Mouse (Mus musculus) natural killer cell, adult 2 months (primary cell): Measurements from ENCODE around the gene Prtg.

Source experiments
- DNase-seq, 2 experiments: peaks; one replicate each; pipeline ENCODE4 v3.0.0; 2022; ENCODE audit warnings: low spot score in 2 of 2

Gene Prtg

DNA sequence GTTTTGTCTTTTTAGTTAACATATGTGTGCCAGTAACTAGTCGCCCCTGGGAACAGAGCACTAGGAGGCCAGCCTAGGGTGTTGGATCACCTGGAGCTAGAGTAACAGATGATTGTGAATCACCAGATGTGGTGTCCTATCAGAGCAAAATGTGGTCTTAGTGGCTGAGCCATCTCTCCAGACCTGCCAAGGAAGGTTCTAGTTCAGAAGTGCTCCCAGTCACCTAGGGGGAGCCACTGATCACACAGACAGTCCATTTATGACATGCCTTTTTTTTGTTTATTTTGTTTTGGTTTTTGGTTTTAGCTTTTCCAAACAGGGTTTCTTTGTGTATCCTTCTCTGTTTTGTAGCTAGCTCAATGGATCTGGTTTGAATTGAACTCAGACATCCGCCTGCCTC, 104.7 kb downstream of the Prtg start:
- DNase-seq = no peak

GRCm38 (mm10) chr9:72913551-72913950, 106.9 kb downstream of the Prtg start:
- no peak for DNase-seq

DNA sequence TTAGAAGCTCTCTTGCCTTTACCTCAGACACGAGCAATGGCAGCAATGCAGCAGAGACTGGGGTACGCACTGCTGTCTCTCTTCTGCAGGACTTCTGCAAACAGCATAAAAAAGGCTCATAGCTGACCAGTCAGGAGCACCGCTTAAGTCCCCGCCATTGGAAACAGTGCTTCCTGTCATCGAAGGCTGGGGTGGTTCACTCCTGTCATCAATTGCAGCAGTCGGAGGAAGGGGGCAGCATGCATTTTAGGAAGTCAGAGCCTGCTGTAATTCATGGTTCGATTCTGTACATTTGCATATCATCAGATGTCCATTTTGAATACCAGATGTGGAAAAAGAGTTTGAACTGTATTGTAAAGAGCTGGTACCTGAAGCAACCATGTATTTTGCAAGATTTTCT, 109.1 kb downstream of the Prtg start:
- DNase-seq = no peak

DNA sequence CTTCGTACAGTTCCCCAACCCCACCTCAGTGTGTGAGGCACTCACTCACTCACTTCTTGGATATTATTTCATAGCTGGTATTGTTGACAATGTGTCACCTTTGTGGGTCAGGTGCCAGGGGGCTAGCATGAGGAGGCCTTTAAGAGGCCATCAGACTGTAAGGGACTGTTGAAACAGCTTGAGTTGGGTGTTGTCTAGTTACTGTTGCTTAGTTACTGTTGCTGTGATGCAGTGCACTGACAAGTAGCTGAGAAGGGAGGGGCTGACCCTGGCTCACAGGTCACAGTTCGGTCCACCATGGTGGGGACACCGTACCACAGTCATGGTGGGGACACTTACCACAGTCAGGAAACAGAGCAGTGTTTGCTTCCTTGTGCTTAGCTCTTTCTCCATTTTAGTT, 116.4 kb downstream of the Prtg start:
- no peak for DNase-seq

GRCm38 (mm10) chr9:72925021-72925934, 118.6 kb downstream of the Prtg start, which contains the start of gene Pygo1:
Pygo1 (plus strand) TSS chr9:72925645.
- DNase-seq = no peak

GRCm38 (mm10) chr9:72925935-72926258, 119.2 kb downstream of the Prtg start:
- DNase-seq = no peak

GRCm38 (mm10) chr9:72931166-72931790, 124.6 kb downstream of the Prtg start:
- no peak for DNase-seq

DNA sequence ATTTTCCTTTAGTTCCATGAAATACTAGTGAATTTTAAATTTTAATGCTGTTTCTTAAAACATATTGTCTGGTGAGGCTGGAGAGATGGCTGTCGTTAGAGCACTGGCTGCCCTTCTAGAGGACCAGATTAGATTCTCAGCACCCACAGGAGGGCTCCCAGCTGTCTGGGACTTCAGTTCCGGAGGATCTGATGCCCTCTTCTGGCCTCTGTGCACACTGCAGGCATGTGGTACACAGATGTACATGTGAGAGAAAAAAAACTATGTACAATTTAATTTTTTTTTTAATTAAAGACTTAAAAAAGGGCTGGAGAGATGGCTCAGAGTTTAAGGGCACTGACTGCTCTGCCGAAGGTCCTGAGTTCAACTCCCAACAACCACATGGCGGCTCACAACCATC, 128.6 kb downstream of the Prtg start:
- no peak for DNase-seq

GRCm38 (mm10) chr9:72936301-72936700, 129.6 kb downstream of the Prtg start:
- DNase-seq = no peak

DNA sequence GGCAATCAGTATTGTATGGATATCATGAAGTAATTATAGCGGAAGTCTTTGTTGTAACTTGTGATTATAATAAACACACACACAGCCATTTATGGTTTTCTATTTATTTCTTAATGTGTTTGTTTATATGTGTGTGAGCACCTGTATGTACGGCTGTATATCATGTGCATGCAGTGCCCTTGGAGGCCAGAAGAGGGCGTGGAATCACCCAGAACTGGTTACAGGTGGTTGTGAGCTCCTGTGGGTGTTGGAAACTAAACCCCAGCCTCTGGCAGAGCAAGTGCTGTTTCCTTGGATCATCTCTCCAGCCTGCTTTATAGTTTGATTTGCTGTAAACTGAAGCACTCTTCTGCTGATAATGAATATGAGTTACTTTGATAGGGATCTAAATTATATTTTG, 136.8 kb downstream of the Prtg start:
- no peak for DNase-seq

DNA sequence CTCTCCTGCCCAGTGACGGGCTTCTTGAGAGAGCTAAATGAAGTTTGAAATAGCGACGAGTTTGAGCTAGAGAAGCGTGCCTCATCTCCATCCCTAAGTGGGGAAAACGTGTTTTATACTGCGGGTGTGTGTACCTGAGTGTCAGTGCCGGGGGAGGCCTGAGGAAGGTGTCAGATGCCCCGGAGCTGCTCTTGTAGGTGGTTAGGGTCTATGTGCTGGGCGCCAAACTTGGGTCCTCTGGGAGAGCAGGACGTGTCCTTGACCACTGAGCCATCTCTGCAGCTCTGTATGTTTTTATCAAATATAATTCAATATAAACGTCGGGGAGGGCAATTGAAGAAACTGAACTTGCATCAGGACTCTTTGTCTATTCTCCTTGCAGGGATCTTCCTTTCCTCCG, 137.6 kb downstream of the Prtg start:
- no peak for DNase-seq

GRCm38 (mm10) chr9:72947010-72947409, 140.3 kb downstream of the Prtg start:
- DNase-seq = no peak

DNA sequence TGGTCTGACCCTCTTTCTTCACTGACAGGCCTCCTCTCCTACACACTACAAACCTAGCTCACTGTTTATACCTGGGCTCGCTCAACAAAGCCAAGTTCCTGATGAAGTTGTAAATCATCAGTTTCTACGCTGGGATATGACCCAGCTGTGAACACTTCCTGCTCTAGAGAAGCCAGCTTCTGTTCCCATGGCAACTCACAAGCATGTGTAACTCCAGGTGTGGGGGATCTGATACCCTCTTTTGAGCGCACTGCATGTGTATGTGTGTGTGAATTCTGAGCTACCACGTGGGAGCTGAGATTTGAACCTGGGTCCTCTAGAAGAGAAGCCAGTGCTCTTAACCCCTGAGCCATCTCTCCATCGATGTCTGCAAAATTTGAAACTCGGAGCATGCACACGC, 142.9 kb downstream of the Prtg start:
- no peak for DNase-seq

DNA sequence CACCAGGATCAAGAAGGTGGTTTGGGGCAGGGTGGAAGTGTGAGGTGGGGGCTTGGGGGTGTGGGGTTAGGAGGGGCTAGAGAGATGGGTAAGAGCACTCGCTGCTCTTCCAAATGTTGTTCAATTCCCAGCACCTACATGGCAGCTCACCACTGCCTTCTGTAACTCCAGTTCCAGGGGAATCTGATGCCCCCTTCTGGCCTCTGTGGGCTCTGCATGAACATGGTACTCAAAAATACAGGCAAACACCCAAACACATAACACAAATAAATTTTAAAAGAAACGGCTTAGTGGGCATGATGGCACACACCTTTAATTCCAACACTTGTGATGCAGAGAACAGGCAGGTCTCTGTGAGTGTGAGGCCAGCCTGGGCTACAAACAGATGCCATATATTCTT, 148.1 kb downstream of the Prtg start:
- DNase-seq = peak in 1 of 2 experiments; percentile 14

DNA sequence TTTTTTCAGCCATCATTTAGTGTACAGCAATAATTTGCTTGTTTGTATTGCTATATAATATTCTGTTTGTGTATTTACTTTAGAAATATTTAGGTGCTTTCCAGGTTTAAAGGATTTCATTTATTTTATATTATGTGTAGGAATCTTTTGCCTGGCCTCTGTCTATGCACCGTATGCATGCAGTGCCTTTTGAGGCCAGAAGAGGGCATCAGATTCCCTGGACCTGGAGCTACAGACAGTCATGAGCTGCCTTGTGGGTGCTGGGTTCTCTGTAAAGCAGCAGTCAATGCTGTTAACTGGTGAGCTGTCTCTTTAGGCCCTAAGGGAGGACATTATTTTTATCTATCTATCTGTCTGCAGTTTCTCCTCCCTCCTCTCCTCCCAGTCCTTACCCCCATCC, 148.9 kb downstream of the Prtg start:
- peak; percentile 53 to 63 for DNase-seq

GRCm38 (mm10) chr9:72958521-72959450, 152.1 kb downstream of the Prtg start, which contains the start of the genes Dyx1c1 and Gm44503:
Dyx1c1 (plus strand) TSS chr9:72958785.
Gm44503 (plus strand) TSS chr9:72958852.
- DNase-seq = peak; percentile 79 to 86

- DNase-seq = no peak
Measured at GRCm38 (mm10) chr9:72961346-72961745, 154.7 kb downstream of the Prtg start.

DNA sequence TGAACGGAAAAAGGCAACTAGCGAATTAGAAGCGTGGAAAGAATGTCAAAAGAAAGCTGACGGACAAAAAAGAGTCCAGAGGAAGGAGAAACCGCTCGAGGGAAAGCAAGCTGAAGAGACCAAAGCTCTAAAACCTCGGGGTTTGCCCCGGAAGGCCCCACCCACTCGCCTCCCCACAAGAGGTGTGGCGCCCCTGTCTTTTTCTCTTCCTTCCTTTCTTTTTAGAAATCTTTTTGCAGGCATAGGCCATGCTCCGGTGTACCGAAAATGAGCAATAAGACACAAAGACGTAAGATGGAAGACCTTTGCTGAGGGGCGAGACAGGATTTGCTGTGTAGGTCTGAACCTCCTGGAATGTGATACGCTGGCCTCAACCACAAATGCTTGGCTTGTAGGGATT, 155.3 kb downstream of the Prtg start:
- peak; percentile 49 to 56 for DNase-seq
